Mouse (Mus musculus) myocyte (in vitro differentiated cells): ENCODE data around the gene Auts2. TPM values are rescaled to one million over a fixed set of nuclear protein-coding genes. Genes with fewer than 3 reads are reported as not detected.
A peak's percentile ranks its signal among the peaks of the same experiment; 100 is the strongest.

Source experiments
- H3K27me3 ChIP-seq: one replicate; pipeline ENCODE4 v1.6.1; 2011; ENCODE audit not compliant: control insufficient read depth, insufficient read depth, insufficient read length
- H3K36me3 ChIP-seq: one replicate; pipeline ENCODE4 v1.6.1; 2011; ENCODE audit not compliant: control insufficient read depth, insufficient read depth
- H3K4me2 ChIP-seq: one replicate; pipeline ENCODE4 v1.6.1; 2011; ENCODE audit warnings: low read depth, control low read depth
- H3K4me3 ChIP-seq: one replicate; pipeline ENCODE4 v1.5.1; 2011; ENCODE audit warnings: mild to moderate bottlenecking, control low read depth, moderate library complexity
- H3K79me2 ChIP-seq: one replicate; pipeline ENCODE4 v1.6.1; 2011; ENCODE audit not compliant: control insufficient read depth, insufficient read depth
- H3ac ChIP-seq: one replicate; pipeline ENCODE4 v1.6.1; 2011; ENCODE audit not compliant: control insufficient read depth, insufficient read length
- CEBPB ChIP-seq: IDR thresholded peaks from 2 replicates; pipeline ENCODE4 v1.6.1; 2011; ENCODE audit warnings: mild to moderate bottlenecking, moderate library complexity; ENCODE audit not compliant: poor library complexity, insufficient read depth, severe bottlenecking
- E2F4 ChIP-seq: IDR thresholded peaks from one replicate; pipeline ENCODE4 v1.6.1; 2011; ENCODE audit warnings: mild to moderate bottlenecking, control low read depth, moderate library complexity; ENCODE audit not compliant: insufficient read depth
- MAX ChIP-seq: IDR thresholded peaks from one replicate; pipeline ENCODE4 v1.6.1; 2011; ENCODE audit warnings: low read depth, mild to moderate bottlenecking, control low read depth
- MYOD1 ChIP-seq, 3 experiments: IDR thresholded peaks; one replicate each; pipeline ENCODE4 v1.6.1; 2011; ENCODE audit warnings: control low read depth in 2 of 3, low read depth in 2 of 3, mild to moderate bottlenecking in 2 of 3, moderate library complexity in 1 of 3; ENCODE audit not compliant: insufficient read length in 2 of 3, control insufficient read depth in 1 of 3
- MYOG ChIP-seq, 3 experiments: IDR thresholded peaks; one replicate each; pipeline ENCODE4 v1.6.1; 2011; ENCODE audit warnings: control low read depth in 2 of 3, low read depth in 2 of 3, mild to moderate bottlenecking in 2 of 3; ENCODE audit not compliant: insufficient read length in 2 of 3, control insufficient read depth in 1 of 3, insufficient read depth in 1 of 3
- POLR2A ChIP-seq: IDR thresholded peaks from one replicate; pipeline ENCODE4 v1.6.1; 2011; ENCODE audit warnings: low read depth, mild to moderate bottlenecking, control low read depth, moderate library complexity; ENCODE audit not compliant: insufficient read length
- POLR2AphosphoS2 ChIP-seq: IDR thresholded peaks from one replicate; pipeline ENCODE4 v1.6.1; 2011; ENCODE audit warnings: low read depth, control low read depth; ENCODE audit not compliant: insufficient read length
- REST ChIP-seq: IDR thresholded peaks from one replicate; pipeline ENCODE4 v1.6.1; 2011; ENCODE audit warnings: mild to moderate bottlenecking, control low read depth, moderate library complexity; ENCODE audit not compliant: insufficient read depth, insufficient read length
- SRF ChIP-seq: IDR thresholded peaks from one replicate; pipeline ENCODE4 v1.6.1; 2011; ENCODE audit warnings: low read depth; ENCODE audit not compliant: control insufficient read depth, insufficient read length
- TCF12 ChIP-seq: IDR thresholded peaks from one replicate; pipeline ENCODE4 v1.6.1; 2011; ENCODE audit warnings: mild to moderate bottlenecking, control low read depth; ENCODE audit not compliant: poor library complexity, insufficient read depth, severe bottlenecking
- TCF3 ChIP-seq: IDR thresholded peaks from one replicate; pipeline ENCODE4 v1.6.1; 2011; ENCODE audit warnings: low read depth, control low read depth; ENCODE audit not compliant: insufficient read length
- USF1 ChIP-seq: IDR thresholded peaks from one replicate; pipeline ENCODE4 v1.6.1; 2011; ENCODE audit warnings: low read depth, mild to moderate bottlenecking, control low read depth, moderate library complexity
- polyA plus RNA-seq: library from polyadenylated mRNA; unstranded; fragments of >200 nt; fragmentation: generic; extraction: Trizol; gene quantifications from one replicate; pipeline ENCODE4 v1.2.1, GENCODE M21; 2012; ENCODE audit warnings: missing spikeins

Gene Auts2
- polyA plus RNA-seq, 1 experiment, result 8.0 TPM

DNA sequence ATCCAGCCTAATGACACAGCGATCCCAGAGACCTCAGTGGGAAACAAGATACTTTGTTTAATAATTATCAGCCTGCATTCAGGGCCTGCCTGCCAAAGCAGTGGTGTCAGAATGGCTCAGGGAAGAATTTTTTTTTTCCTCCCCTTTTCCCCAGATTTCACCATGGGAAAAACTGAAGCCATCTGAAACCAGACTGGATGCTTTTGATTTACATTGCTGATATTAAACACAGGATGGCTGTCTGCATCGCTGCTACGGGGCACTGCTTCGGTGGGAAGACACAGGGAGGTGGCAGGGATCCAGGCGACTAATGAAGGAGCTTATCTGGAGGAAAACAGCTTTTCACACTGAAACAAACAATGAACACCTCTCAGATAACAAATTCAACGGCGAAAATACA lies 912.6 kb downstream of the Auts2 start:
- TF ChIP-seq TCF3, result no peak
- TF ChIP-seq POLR2AphosphoS2, result no peak
- TF ChIP-seq CEBPB, result no peak
- TF ChIP-seq TCF12, result no peak
- TF ChIP-seq MYOD1 (IDR thresholded peaks at IDR 0.05; ENCODE audit: control insufficient read depth in 1 of 3, insufficient read length in 2 of 3, low read depth in 2 of 3), result no peak
- no peak for TF ChIP-seq MYOG (IDR thresholded peaks at IDR 0.05; ENCODE audit: control insufficient read depth in 1 of 3, insufficient read depth in 1 of 3, insufficient read length in 2 of 3, low read depth in 2 of 3)
- TF ChIP-seq REST, result no peak
- TF ChIP-seq MAX, result no peak
- no peak for TF ChIP-seq USF1
- no peak for TF ChIP-seq POLR2A
- TF ChIP-seq E2F4, result no peak
- no peak for TF ChIP-seq SRF
- Histone ChIP-seq H3K36me3 (no peaks in the 10 kb centered on the region), H3K4me3 (no peak overlapping the region), H3ac (no peak overlapping the region), H3K27me3 (no peaks in the 10 kb centered on the region), H3K79me2 (no peaks in the 10 kb centered on the region), H3K4me2 (peak overlapping the region; percentile 12)

DNA sequence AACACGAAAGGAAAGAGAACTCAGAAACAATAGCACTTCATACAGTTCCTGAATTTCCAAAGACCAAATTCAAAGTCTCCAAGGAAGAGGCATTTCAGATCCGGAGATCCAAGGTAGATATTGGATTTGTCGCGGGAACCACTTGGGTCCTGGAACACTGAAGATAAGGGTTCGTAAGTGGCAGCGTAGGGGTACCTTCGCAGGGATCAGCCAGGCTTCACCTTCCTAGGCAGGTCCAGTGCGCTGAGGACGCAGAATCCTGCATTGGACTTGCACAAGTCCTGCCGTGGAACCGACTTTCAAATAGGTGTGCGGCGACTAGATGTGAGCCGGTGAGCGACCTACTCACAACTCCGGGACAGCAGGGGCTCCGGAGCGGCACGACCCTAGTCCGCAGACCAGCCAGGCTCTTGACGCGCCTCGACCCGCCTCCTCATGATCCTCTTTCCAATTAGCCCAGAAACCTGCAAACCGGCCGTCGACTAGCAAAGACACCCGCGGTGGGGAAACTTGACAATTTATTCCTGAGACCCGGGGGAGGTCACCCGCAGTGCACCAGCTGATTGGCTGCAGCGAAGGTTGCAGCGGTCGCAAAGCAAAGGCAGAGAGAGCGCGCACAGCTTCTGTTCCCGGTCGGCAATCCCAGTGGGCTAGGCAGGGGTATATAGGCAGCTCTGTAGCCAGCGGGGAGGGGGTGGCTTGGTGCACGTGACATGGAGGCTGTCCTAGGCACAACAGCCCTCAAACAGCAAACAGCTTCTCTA lies 926.8 kb downstream of the Auts2 start:
- TF ChIP-seq POLR2A (no peak), TCF12 (no peak), CEBPB (no peak), MAX (no peak), MYOD1 (IDR thresholded peaks at IDR 0.05; ENCODE audit: control insufficient read depth in 1 of 3, insufficient read length in 2 of 3, low read depth in 2 of 3) (no peak), POLR2AphosphoS2 (no peak), MYOG (IDR thresholded peaks at IDR 0.05; ENCODE audit: control insufficient read depth in 1 of 3, insufficient read depth in 1 of 3, insufficient read length in 2 of 3, low read depth in 2 of 3) (no peak), REST (no peak), SRF (no peak), USF1 (no peak), TCF3 (no peak), E2F4 (no peak)
- Histone ChIP-seq H3K36me3 (no peaks in the 10 kb centered on the region), H3K79me2 (no peaks in the 10 kb centered on the region), H3K27me3 (no peaks in the 10 kb centered on the region), H3K4me2 (no peak overlapping the region), H3K4me3 (no peak overlapping the region), H3ac (no peak overlapping the region)

DNA sequence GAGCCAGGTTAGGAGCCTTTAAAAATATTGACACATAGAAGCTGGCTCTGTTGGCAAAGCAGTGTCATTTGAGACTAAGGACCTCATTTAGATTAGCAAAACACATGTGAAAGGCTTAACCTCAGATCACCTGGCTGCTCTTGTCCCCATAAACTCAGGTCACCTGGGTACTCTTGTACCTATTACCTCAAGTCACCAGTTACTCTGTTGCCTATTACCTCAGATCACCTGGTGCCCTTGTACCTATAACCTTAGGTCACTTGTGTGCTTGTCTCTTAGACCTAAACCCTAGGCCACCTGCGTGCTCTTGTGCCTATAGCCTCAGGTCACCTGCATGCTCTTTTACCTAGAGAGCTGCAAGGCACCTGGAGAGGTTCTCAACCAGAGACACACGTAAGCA lies 928.9 kb downstream of the Auts2 start:
- TF ChIP-seq SRF, result no peak
- no peak for TF ChIP-seq TCF12
- TF ChIP-seq POLR2A, result no peak
- TF ChIP-seq MYOD1 (IDR thresholded peaks at IDR 0.05; ENCODE audit: control insufficient read depth in 1 of 3, insufficient read length in 2 of 3, low read depth in 2 of 3), result no peak
- TF ChIP-seq MAX, result no peak
- TF ChIP-seq TCF3, result no peak
- TF ChIP-seq CEBPB, result no peak
- TF ChIP-seq POLR2AphosphoS2, result no peak
- no peak for TF ChIP-seq REST
- TF ChIP-seq USF1, result no peak
- no peak for TF ChIP-seq MYOG (IDR thresholded peaks at IDR 0.05; ENCODE audit: control insufficient read depth in 1 of 3, insufficient read depth in 1 of 3, insufficient read length in 2 of 3, low read depth in 2 of 3)
- TF ChIP-seq E2F4, result no peak
- H3K27me3 ChIP-seq, result no peaks in the 10 kb centered on the region
- H3ac ChIP-seq, result no peak overlapping the region
- no peak overlapping the region for H3K4me3 ChIP-seq
- H3K36me3 ChIP-seq, result no peaks in the 10 kb centered on the region
- H3K4me2 ChIP-seq, result no peak overlapping the region
- H3K79me2 ChIP-seq, result no peaks in the 10 kb centered on the region

DNA sequence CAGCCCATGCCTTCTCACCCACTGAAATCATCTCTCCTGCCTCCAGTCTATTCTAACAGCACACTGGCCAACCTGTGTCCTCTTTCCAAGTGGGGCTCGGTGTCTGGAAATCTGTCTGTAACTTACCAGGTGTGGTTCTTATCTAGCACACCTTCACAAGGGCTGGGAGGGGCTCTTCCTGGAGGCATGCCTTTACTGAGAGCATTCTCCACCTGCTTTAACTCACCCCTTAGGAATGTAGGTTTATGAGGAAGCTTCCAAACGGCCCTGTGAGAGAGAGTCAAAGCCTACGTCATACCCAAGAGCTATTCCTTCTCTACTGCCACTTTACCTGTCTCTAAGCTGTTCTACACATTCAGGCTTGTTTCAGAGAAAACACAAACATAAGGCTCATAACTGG lies 929.8 kb downstream of the Auts2 start:
- no peak overlapping the region for H3K4me3 ChIP-seq
- no peaks in the 10 kb centered on the region for H3K36me3 ChIP-seq
- H3K4me2 ChIP-seq, result no peak overlapping the region

More for the DNA sequence above, 929.8 kb downstream of the Auts2 start:
- no peaks in the 10 kb centered on the region for H3K27me3 ChIP-seq
- H3ac ChIP-seq, result no peak overlapping the region
- H3K79me2 ChIP-seq, result no peaks in the 10 kb centered on the region
- TF ChIP-seq MYOD1 (IDR thresholded peaks at IDR 0.05; ENCODE audit: control insufficient read depth in 1 of 3, insufficient read length in 2 of 3, low read depth in 2 of 3), result no peak
- no peak for TF ChIP-seq SRF
- TF ChIP-seq POLR2AphosphoS2, result no peak
- TF ChIP-seq E2F4, result no peak
- TF ChIP-seq REST, result no peak
- TF ChIP-seq CEBPB, result no peak
- no peak for TF ChIP-seq MYOG (IDR thresholded peaks at IDR 0.05; ENCODE audit: control insufficient read depth in 1 of 3, insufficient read depth in 1 of 3, insufficient read length in 2 of 3, low read depth in 2 of 3)
